Mouse (Mus musculus) forebrain, embryonic 14.5 days (tissue): ENCODE data around the gene Luzp2. TPM values are rescaled to one million over a fixed set of nuclear protein-coding genes. Genes with fewer than 3 reads are reported as not detected.

Source experiments
- ATAC-seq: fragments of 200-750 bp; cut with Nextera tagmentation; 2 replicates; pipeline ENCODE4 v1.8.0; 2017; ENCODE audit warnings: mild to moderate bottlenecking, moderate library complexity
- DNase-seq: peaks from one replicate; pipeline ENCODE4 v3.0.0-alpha.2; 2015; ENCODE audit warnings: low spot score
- H3K27ac ChIP-seq: fragments of 300-500 bp; sonication (generic); 2 replicates; pipeline ENCODE4 v1.5.1; 2014; ENCODE audit warnings: low read depth, mild to moderate bottlenecking, control low read depth, low read length, moderate library complexity
- H3K27me3 ChIP-seq: fragments of 300-500 bp; sonication (generic); replicated peaks from 2 replicates; pipeline ENCODE4 v1.6.1; 2014; ENCODE audit warnings: low read length, control low read depth, mixed read lengths; ENCODE audit not compliant: control insufficient read depth, insufficient read depth
- H3K36me3 ChIP-seq: fragments of 300-500 bp; sonication (generic); 2 replicates; pipeline ENCODE4 v1.6.1; 2014; ENCODE audit warnings: low read length, control low read depth; ENCODE audit not compliant: control insufficient read depth, insufficient read depth
- H3K4me1 ChIP-seq: fragments of 300-500 bp; sonication (generic); 2 replicates; pipeline ENCODE4 v1.6.1; 2014; ENCODE audit warnings: antibody characterized with exemption, low read length, control low read depth; ENCODE audit not compliant: control insufficient read depth, insufficient read depth
- H3K4me2 ChIP-seq: fragments of 300-500 bp; sonication (generic); 2 replicates; pipeline ENCODE4 v1.6.1; 2014; ENCODE audit warnings: mild to moderate bottlenecking, control low read depth, low read length
- H3K4me3 ChIP-seq: fragments of 300-500 bp; sonication (generic); 2 replicates; pipeline ENCODE4 v1.5.1; 2014; ENCODE audit warnings: low read depth, low read length, control low read depth
- H3K9ac ChIP-seq: fragments of 300-500 bp; sonication (generic); 2 replicates; pipeline ENCODE4 v1.6.1; 2014; ENCODE audit warnings: mild to moderate bottlenecking, low read length, control low read depth, moderate library complexity
- H3K9me3 ChIP-seq: fragments of 300-500 bp; sonication (generic); replicated peaks from 2 replicates; pipeline ENCODE4 v1.6.1; 2016; ENCODE audit warnings: low read length, control low read depth, mixed read lengths; ENCODE audit not compliant: control insufficient read depth
- WGBS: fragments of 180-500 bp; shearing (Covaris S2); extraction: QIAGEN DNeasy Blood & Tissue Kit; methylation state at CpG from one replicate; pipeline ENCODE4 v1.1.7; 2014; 5-methylcytosine and 5-hydroxymethylcytosine counted together
- polyA plus RNA-seq: library from polyadenylated mRNA; unstranded; fragments of >200 nt; fragmentation: Nextera tagmentation; extraction: Ambion mirVana; gene quantifications from 2 replicates; pipeline ENCODE4 v1.2.1, GENCODE M21; 2014

The Luzp2 gene
- polyA plus RNA-seq, result 15.4 and 22.1 TPM in 2 replicates

GRCm38 (mm10) chr7:54835372-54835851, at the start of gene Luzp2:
TSS of gene Luzp2 (plus strand) at chr7:54835498.
- Histone ChIP-seq H3K4me2 (peak within 1 kb of the TSS; percentile 84), H3K27ac (peak within 1 kb of the TSS; percentile 36; the same call in 1 of the 2 replicates), H3K4me3 (peak within 1 kb of the TSS; percentile 50), H3K9ac (peak within 1 kb of the TSS; percentile 77), H3K4me1 (peaks cover 3% of the 10 kb centered on the region; the same call in 1 of the 2 replicates), H3K36me3 (no peaks in the 10 kb centered on the region), H3K9me3 (no peaks in the 10 kb centered on the region), H3K27me3 (no peaks in the 10 kb centered on the region)
- peak; percentile 73 for DNase-seq
- peak; percentile 77 for ATAC-seq
- WGBS, result under 1% methylated on average over 22 of the region's 22 CpGs

DNA sequence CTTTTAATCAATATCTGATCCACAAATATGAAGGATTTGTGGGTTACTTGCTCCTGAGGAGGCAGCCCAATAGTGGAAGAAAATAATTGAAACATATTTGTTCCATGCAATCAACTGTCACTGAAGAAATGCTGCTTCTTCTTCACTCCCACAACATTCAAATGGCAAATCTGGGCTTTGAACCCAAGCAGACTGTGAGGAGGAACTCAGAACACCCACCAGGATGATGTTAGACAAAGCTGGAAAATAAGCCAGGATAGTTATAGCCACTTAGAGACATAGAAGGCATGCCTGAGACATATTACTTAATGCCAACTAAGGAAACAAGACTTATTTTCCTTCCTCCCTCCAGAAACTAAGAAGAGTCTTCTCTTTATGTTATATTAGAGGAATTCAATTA, 47.8 kb upstream of the Luzp2 start:
- Histone ChIP-seq H3K27me3 (no peaks in the 10 kb centered on the region), H3K4me3 (no peak overlapping the region), H3K9ac (no peak overlapping the region), H3K4me2 (no peak overlapping the region), H3K9me3 (no peaks in the 10 kb centered on the region), H3K36me3 (no peaks in the 10 kb centered on the region), H3K4me1 (no peaks in the 10 kb centered on the region), H3K27ac (no peak overlapping the region)
- ATAC-seq (no peak), DNase-seq (no peak)

GRCm38 (mm10) chr7:54818606-54819005, 16.7 kb upstream of the Luzp2 start:
- no peaks in the 10 kb centered on the region for H3K27me3 ChIP-seq
- H3K9me3 ChIP-seq, result no peaks in the 10 kb centered on the region
- DNase-seq, result no peak
- no peaks in the 10 kb centered on the region for H3K4me1 ChIP-seq
- H3K36me3 ChIP-seq, result no peaks in the 10 kb centered on the region
- no peak overlapping the region for H3K27ac ChIP-seq
- H3K4me2 ChIP-seq, result no peak overlapping the region
- H3K9ac ChIP-seq, result no peak overlapping the region
- no peak overlapping the region for H3K4me3 ChIP-seq
- no peak for ATAC-seq

DNA sequence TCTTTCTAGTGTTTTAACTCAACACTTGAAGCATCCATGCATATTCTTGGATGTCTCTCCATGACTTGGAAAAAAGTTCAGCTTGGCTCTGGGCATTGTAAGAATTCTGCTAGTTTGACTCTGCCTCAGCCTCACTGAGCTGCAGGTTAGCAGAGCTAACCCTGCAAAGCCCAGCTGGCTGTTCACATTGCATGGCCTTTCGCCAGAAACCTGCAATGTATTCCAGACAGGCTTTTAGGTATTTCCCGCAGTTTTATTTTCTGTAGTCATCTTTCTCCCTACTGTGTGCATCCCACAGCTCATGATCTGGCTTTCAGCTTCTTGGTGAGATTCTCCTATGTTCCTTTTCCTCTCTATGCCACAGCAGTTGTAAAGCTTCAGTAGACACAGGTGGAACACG, 6.5 kb upstream of the Luzp2 start:
- Histone ChIP-seq H3K27ac (no peak overlapping the region), H3K36me3 (no peaks in the 10 kb centered on the region), H3K9ac (no peak overlapping the region), H3K4me2 (no peak overlapping the region), H3K9me3 (no peaks in the 10 kb centered on the region), H3K27me3 (no peaks in the 10 kb centered on the region), H3K4me3 (no peak overlapping the region), H3K4me1 (no peaks in the 10 kb centered on the region)
- no peak for DNase-seq
- no peak for ATAC-seq
- 84% methylated on average over 3 of the region's 3 CpGs for WGBS

- H3K9ac ChIP-seq, result peak overlapping the region; percentile 77
- no peaks in the 10 kb centered on the region for H3K36me3 ChIP-seq
- WGBS, result 2% methylated on average over 13 of the region's 13 CpGs
- peaks cover 3% of the 10 kb centered on the region; the same call in 1 of the 2 replicates for H3K4me1 ChIP-seq
- peak overlapping the region; percentile 50 for H3K4me3 ChIP-seq
- no peaks in the 10 kb centered on the region for H3K9me3 ChIP-seq
- H3K4me2 ChIP-seq, result peak overlapping the region; percentile 84
- ATAC-seq, result peak; percentile 71
- H3K27me3 ChIP-seq, result no peaks in the 10 kb centered on the region
- peak; percentile 39 for DNase-seq
- 0 out of 2 replicates have a peak overlapping the region, but pooled peaks have one; percentile 36 for H3K27ac ChIP-seq
Measured at GRCm38 (mm10) chr7:54835911-54836352, 634 bp downstream of the Luzp2 start.

DNA sequence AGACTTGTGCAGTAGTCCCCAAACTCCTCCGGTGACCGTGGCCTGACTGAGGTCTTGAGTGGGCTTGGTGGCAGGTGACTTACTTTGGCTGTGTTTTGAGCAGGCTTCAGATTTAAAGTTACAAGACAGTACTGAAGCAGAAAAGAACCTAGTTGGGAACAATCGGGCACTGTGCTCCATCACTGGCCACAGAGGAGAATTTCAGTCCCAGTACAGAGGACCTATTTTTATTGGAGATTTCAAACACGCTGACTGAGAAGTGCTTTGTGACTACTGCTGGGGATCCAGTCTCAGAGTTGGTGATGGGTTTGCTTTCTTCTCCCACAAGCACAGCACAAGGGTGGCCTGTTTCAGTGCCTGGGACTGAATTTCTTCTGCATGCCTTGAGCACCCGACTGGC, 1.1 kb downstream of the Luzp2 start:
- H3K4me3 ChIP-seq, result peak overlapping the region; percentile 50
- DNase-seq, result peak; percentile 4
- peak overlapping the region; percentile 77; the same call in 1 of the 2 replicates for H3K9ac ChIP-seq
- no peaks in the 10 kb centered on the region for H3K36me3 ChIP-seq
- WGBS, result 39% methylated on average over 5 of the region's 5 CpGs
- no peak overlapping the region for H3K27ac ChIP-seq
- peak; percentile 40 for ATAC-seq
- no peaks in the 10 kb centered on the region for H3K27me3 ChIP-seq
- peaks cover 3% of the 10 kb centered on the region; the same call in 1 of the 2 replicates for H3K4me1 ChIP-seq
- H3K9me3 ChIP-seq, result no peaks in the 10 kb centered on the region
- H3K4me2 ChIP-seq, result peak overlapping the region; percentile 84

- no peak overlapping the region for H3K27ac ChIP-seq
- no peak overlapping the region for H3K4me3 ChIP-seq
- DNase-seq (no peak), ATAC-seq (no peak)
- WGBS, result 81% methylated on average over 4 of the region's 4 CpGs
- no peaks in the 10 kb centered on the region for H3K27me3 ChIP-seq
- no peaks in the 10 kb centered on the region for H3K36me3 ChIP-seq
- no peak overlapping the region for H3K4me2 ChIP-seq
- H3K9me3 ChIP-seq, result no peaks in the 10 kb centered on the region
- no peak overlapping the region for H3K9ac ChIP-seq
- no peaks in the 10 kb centered on the region for H3K4me1 ChIP-seq
Measured at GRCm38 (mm10) chr7:54842807-54843335, 7.6 kb downstream of the Luzp2 start.

DNA sequence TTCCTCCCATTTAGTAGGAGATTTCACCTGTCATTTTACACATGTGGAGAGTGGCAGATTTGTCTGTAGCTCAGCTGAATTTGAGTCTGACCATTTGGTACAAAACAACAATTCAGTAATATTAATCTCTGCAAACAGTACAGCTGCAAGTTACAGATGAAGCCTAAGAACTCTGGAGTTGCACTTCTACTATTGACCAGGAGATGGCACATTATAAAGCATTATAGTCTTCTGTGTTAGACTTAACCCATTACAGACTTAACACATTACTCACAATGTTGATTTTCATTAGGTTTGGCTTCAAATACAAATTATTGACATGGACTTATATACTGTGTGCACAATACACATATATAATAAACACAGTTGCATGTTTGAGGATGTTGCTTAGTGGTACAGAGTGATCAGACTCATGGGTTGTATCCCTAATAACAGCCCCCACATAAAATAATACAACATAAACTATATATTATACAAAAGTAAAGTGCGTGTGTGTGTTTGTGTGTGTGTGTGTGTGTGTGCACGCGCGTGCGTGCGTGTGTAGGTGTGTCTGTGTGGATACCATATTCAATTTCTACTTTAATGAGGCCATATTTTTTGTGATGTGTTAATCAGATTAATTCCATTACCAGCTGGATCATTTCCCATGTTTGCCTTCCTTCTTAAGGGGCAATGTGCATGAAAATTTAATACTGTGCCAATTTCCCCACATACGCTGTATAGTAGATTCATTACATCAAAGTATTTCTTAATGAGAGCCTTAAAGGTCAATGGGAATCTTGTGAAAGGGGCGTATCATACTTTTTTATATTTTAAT, 10.8 kb downstream of the Luzp2 start:
- Histone ChIP-seq H3K27ac (no peak overlapping the region), H3K9ac (no peak overlapping the region), H3K4me2 (no peak overlapping the region), H3K4me1 (no peaks in the 10 kb centered on the region), H3K9me3 (no peaks in the 10 kb centered on the region), H3K36me3 (no peaks in the 10 kb centered on the region), H3K27me3 (no peaks in the 10 kb centered on the region), H3K4me3 (no peak overlapping the region)
- DNase-seq (peak; percentile 80), ATAC-seq (peak; percentile 68; the same call in 1 of the 2 replicates)
- WGBS, result 68% methylated on average over 8 of the region's 8 CpGs

DNA sequence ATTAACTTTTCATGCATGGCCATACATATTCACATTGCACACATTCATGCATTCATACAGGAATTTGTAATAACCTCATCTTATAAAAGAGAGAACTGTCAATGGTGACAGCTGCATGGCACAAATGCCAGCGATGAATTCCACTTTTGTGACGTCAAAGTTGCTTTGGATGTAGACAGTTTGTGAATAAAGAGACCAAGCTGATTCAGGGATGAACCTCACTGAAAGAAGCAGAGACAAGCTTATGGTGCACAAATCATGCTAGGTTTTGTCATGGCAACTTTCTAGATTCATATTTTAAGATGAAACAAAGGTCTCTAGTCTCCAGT, 11.4 kb downstream of the Luzp2 start:
- Histone ChIP-seq H3K4me2 (no peak overlapping the region), H3K27ac (no peak overlapping the region), H3K4me3 (no peak overlapping the region), H3K9ac (no peak overlapping the region), H3K4me1 (no peaks in the 10 kb centered on the region), H3K36me3 (no peaks in the 10 kb centered on the region), H3K27me3 (no peaks in the 10 kb centered on the region), H3K9me3 (no peaks in the 10 kb centered on the region)
- DNase-seq (peak; percentile 52), ATAC-seq (peak; percentile 30; the same call in 1 of the 2 replicates)
- 56% methylated on average over 2 of the region's 2 CpGs for WGBS
